11 mouse cellular contexts compared by ENCODE assay signal in genomic region chr2:126363745-126364725, GRCm38 (mm10).
DNase-seq lines count a peak whose midpoint lies in the region; ATAC-seq and TF ChIP-seq lines count a peak whose summit lies in the region.
"Had no signal": no experiment of that assay in that cellular context is flagged by ENCODE, and none has a peak within 500 bp of the region (broad histone marks: within the 10 kb centered on the region; RNA-seq: fewer than 3 reads in every experiment).

No protein-coding gene starts in this region.

- no peaks in the 10 kb centered on the region for H3K79me2 ChIP-seq in MEL (ENCODE audit: control insufficient read depth, insufficient read depth, low read length, poor library complexity)

- H3K4me3 ChIP-seq in gastrocnemius, adult 2 months, result no peak overlapping the region
- no peak overlapping the region for H3K4me3 ChIP-seq in kidney, postnatal 0 days (replicated peaks; ENCODE audit: low read depth, low read length)
- H3K4me3 ChIP-seq in MEL (ENCODE audit: control insufficient read depth in 1 of 2, insufficient read depth in 1 of 2, low read depth in 2 of 2, low read length in 2 of 2), result peak overlapping the region in 1 of 2 experiments; percentile 27; a peak in 2 of 4 replicates
- no peak overlapping the region for H3K4me3 ChIP-seq in liver, embryonic 14.5 days (ENCODE audit: insufficient read depth in 1 of 2, low read depth in 2 of 2, low read length in 2 of 2)
- H3K4me3 ChIP-seq: hindbrain, embryonic 15.5 days; limb, embryonic 15.5 days; neural tube, embryonic 13.5 days had no signal

- no peaks in the 10 kb centered on the region for H3K27me3 ChIP-seq in kidney, postnatal 0 days (ENCODE audit: insufficient read depth, low read length)
- no peaks in the 10 kb centered on the region; a peak in 3 of 4 replicates for H3K27me3 ChIP-seq in MEL (ENCODE audit: control insufficient read depth in 1 of 2, insufficient read depth in 2 of 2, low read length in 2 of 2)
- H3K27me3 ChIP-seq in liver, embryonic 14.5 days (ENCODE audit: control insufficient read depth, insufficient read depth, low read length), result no peaks in the 10 kb centered on the region
- H3K27me3 ChIP-seq: hindbrain, embryonic 15.5 days; limb, embryonic 15.5 days; neural tube, embryonic 13.5 days had no signal

- 71% methylated on average over 14 of the region's 14 CpGs for WGBS in kidney, postnatal 0 days
- WGBS in liver, embryonic 14.5 days (ENCODE audit: insufficient replicate concordance), result 61% methylated on average over 14 of the region's 14 CpGs

- peak; percentile 57; the same call in 1 of the 2 replicates for ATAC-seq in kidney, postnatal 0 days (replicated peaks; ENCODE audit: low FRiP score, low read depth)
- peak; percentile 65; the same call in 1 of the 2 replicates for ATAC-seq in liver, embryonic 14.5 days (ENCODE audit: insufficient read depth)
- no peak for ATAC-seq in cerebellum, adult (ENCODE audit: insufficient number of reproducible peaks, low FRiP score, low TSS enrichment)

- no peak overlapping the region for H3K9ac ChIP-seq in kidney, postnatal 0 days (ENCODE audit: low read depth, low read length)
- H3K9ac ChIP-seq in MEL (ENCODE audit: control insufficient read depth, low read depth, low read length, poor library complexity, severe bottlenecking), result no peak overlapping the region
- no peak overlapping the region; the same call in 1 of the 2 replicates for H3K9ac ChIP-seq in liver, embryonic 14.5 days (replicated peaks)
- H3K9ac ChIP-seq: hindbrain, embryonic 15.5 days; limb, embryonic 15.5 days; neural tube, embryonic 13.5 days had no signal

- intact Hi-C loops in gastrocnemius, adult 2 months (cut with DNase I), result loop anchor here (1.0 to 5.0 kb wide), 3 partner anchors 157 to 471 kb away; no protein-coding TSS in a partner anchor
- intact Hi-C loops in gastrocnemius, postnatal 14 days (cut with DNase I; ENCODE audit: low total_unique reads), result loop anchor here (5.0 to 10.0 kb wide), 2 partner anchors 359 to 472 kb away; no protein-coding TSS in a partner anchor

- no peak for TF ChIP-seq RAD21 in MEL (IDR thresholded peaks at IDR 0.05; ENCODE audit: low read depth, low read length)

- no peaks in the 10 kb centered on the region for H3K36me3 ChIP-seq in kidney, postnatal 0 days (ENCODE audit: insufficient read depth, low read length)
- H3K36me3 ChIP-seq in MEL (ENCODE audit: control insufficient read depth in 1 of 2, insufficient read depth in 2 of 2, low read length in 2 of 2), result peaks cover 0 to 3% of the 10 kb centered on the region in 2 experiments; a peak in 1 of 4 replicates
- no peaks in the 10 kb centered on the region for H3K36me3 ChIP-seq in liver, embryonic 14.5 days (replicated peaks; ENCODE audit: control insufficient read depth, insufficient read depth, low read depth)
- H3K36me3 ChIP-seq: hindbrain, embryonic 15.5 days; limb, embryonic 15.5 days; neural tube, embryonic 13.5 days had no signal

- TF ChIP-seq EP300 in MEL (IDR thresholded peaks at IDR 0.05; ENCODE audit: low read depth in 1 of 2, low read length in 2 of 2), result peak in 1 of 2 experiments; percentile 29; a peak in 1 of 4 replicates
- no peak for TF ChIP-seq EP300 in liver, embryonic 14.5 days (IDR thresholded peaks at IDR 0.05; ENCODE audit: low read depth)

- TF ChIP-seq CTCF in gastrocnemius, adult 2 months (IDR thresholded peaks at IDR 0.05), result no peak
- TF ChIP-seq CTCF in kidney, postnatal 0 days (IDR thresholded peaks at IDR 0.05; ENCODE audit: low read depth), result no peak
- TF ChIP-seq CTCF in MEL (IDR thresholded peaks at IDR 0.05 in 2 of 3, conservative IDR thresholded peaks at IDR 0.05 in 1 of 3; ENCODE audit: control insufficient read depth in 1 of 3, insufficient read depth in 1 of 3, low read depth in 2 of 3, low read length in 3 of 3, poor library complexity in 1 of 3, severe bottlenecking in 1 of 3), result no peak
- TF ChIP-seq CTCF in liver, embryonic 14.5 days (IDR thresholded peaks at IDR 0.05; ENCODE audit: low read depth), result no peak

- TF ChIP-seq POLR2A in MEL (IDR thresholded peaks at IDR 0.05; ENCODE audit: control insufficient read depth in 1 of 2, insufficient read depth in 1 of 2, low read depth in 1 of 2, low read length in 2 of 2, poor library complexity in 1 of 2), result no peak

- no peak for DNase-seq in gastrocnemius, adult 2 months
- no peak for DNase-seq in gastrocnemius, postnatal 14 days
- DNase-seq in kidney, postnatal 0 days (ENCODE audit: low spot score), result peak; percentile 22
- no peak for DNase-seq in kidney, adult 18-20 months
- peak; percentile 41 for DNase-seq in MEL (ENCODE audit: low read depth, low spot score)
- DNase-seq in liver, embryonic 14.5 days (ENCODE audit: low read depth in 3 of 3, low spot score in 3 of 3), result no peak
- DNase-seq in thymus, postnatal 4 days, result no peak

- no peaks in the 10 kb centered on the region for H3K9me3 ChIP-seq in kidney, postnatal 0 days (replicated peaks; ENCODE audit: low read length)
- no peaks in the 10 kb centered on the region for H3K9me3 ChIP-seq in MEL (replicated peaks; ENCODE audit: insufficient read depth, low read length)
- H3K9me3 ChIP-seq in liver, embryonic 14.5 days (ENCODE audit: control insufficient read depth, low read length), result no peaks in the 10 kb centered on the region
- H3K9me3 ChIP-seq: hindbrain, embryonic 15.5 days; limb, embryonic 15.5 days; neural tube, embryonic 13.5 days had no signal

- no peaks in the 10 kb centered on the region for H3K4me1 ChIP-seq in kidney, postnatal 0 days (replicated peaks; ENCODE audit: insufficient read depth, low read length)
- H3K4me1 ChIP-seq in MEL (ENCODE audit: control insufficient read depth in 1 of 2, insufficient read depth in 2 of 2, low read length in 2 of 2), result no peaks in the 10 kb centered on the region
- H3K4me1 ChIP-seq in liver, embryonic 14.5 days (replicated peaks; ENCODE audit: control insufficient read depth in 2 of 2, insufficient read depth in 2 of 2, low read length in 1 of 2), result peaks cover 3 to 17% of the 10 kb centered on the region in 2 experiments; a peak in 2 of 4 replicates
- H3K4me1 ChIP-seq: hindbrain, embryonic 15.5 days had no signal

- peak overlapping the region; percentile 64 for H3K27ac ChIP-seq in gastrocnemius, adult 2 months
- peak overlapping the region; percentile 20; the same call in 1 of the 2 replicates for H3K27ac ChIP-seq in kidney, postnatal 0 days
- H3K27ac ChIP-seq in MEL (ENCODE audit: control insufficient read depth, low read depth, low read length), result peak overlapping the region; percentile 41
- no peak overlapping the region for H3K27ac ChIP-seq in liver, embryonic 14.5 days
- H3K27ac ChIP-seq: hindbrain, embryonic 15.5 days; limb, embryonic 15.5 days; neural tube, embryonic 13.5 days had no signal

- H3K4me2 ChIP-seq in kidney, postnatal 0 days (ENCODE audit: low read length), result no peak overlapping the region
- no peak overlapping the region for H3K4me2 ChIP-seq in liver, embryonic 14.5 days (ENCODE audit: low read depth)
- H3K4me2 ChIP-seq: hindbrain, embryonic 15.5 days; limb, embryonic 15.5 days; neural tube, embryonic 13.5 days had no signal

TF ChIP-seq in MEL, 35 proteins besides CTCF, POLR2A, EP300 and RAD21:
- TF ChIP-seq USF1 (IDR thresholded peaks at IDR 0.05; ENCODE audit: low read depth, low read length) (no peak), ZMIZ1 (IDR thresholded peaks at IDR 0.05; ENCODE audit: low read depth, low read length) (no peak), CHD2 (IDR thresholded peaks at IDR 0.05; ENCODE audit: low read length) (no peak), RCOR1 (IDR thresholded peaks at IDR 0.05; ENCODE audit: low read depth, low read length) (no peak), SMC3 (IDR thresholded peaks at IDR 0.05; ENCODE audit: low read depth, low read length) (no peak), HCFC1 (IDR thresholded peaks at IDR 0.05; ENCODE audit: low read depth, low read length) (no peak), MAX (IDR thresholded peaks at IDR 0.05; ENCODE audit: low read length) (no peak), ZNF384 (IDR thresholded peaks at IDR 0.05; ENCODE audit: low read depth, low read length) (no peak), TAL1 (IDR thresholded peaks at IDR 0.05; ENCODE audit: low read length) (no peak), MAFK (IDR thresholded peaks at IDR 0.05; ENCODE audit: borderline replicate concordance, low read depth, low read length) (no peak), USF2 (IDR thresholded peaks at IDR 0.05; ENCODE audit: borderline replicate concordance in 1 of 2, insufficient read depth in 1 of 2, low read depth in 1 of 2, low read length in 2 of 2) (no peak), POLR2AphosphoS2 (IDR thresholded peaks at IDR 0.05; ENCODE audit: low read length) (no peak), MYB (IDR thresholded peaks at IDR 0.05; ENCODE audit: low read depth, low read length) (no peak), MEF2A (IDR thresholded peaks at IDR 0.05; ENCODE audit: extremely low read depth, insufficient replicate concordance, low read depth, low read length, poor library complexity, severe bottlenecking) (no peak)

Comparison
In these comparisons a context has a peak if more than half of its experiments do, and no peak if none do; other contexts are left out.
1. DNase-seq: peak in kidney, postnatal 0 days (single experiment) and MEL (single experiment); none in gastrocnemius, adult 2 months (single experiment), gastrocnemius, postnatal 14 days (single experiment), kidney, adult 18-20 months (single experiment), liver, embryonic 14.5 days (0 of 3) and thymus, postnatal 4 days (single experiment).